Mouse (Mus musculus) hindbrain, embryonic 16.5 days (tissue): ENCODE data around the gene Fbxo42. TPM values are rescaled to one million over a fixed set of nuclear protein-coding genes. Genes with fewer than 3 reads are reported as not detected.

Experiments
- ATAC-seq: fragments of 200-750 bp; cut with Nextera tagmentation; 2 replicates; pipeline ENCODE4 v1.8.0; 2017; ENCODE audit warnings: moderate TSS enrichment, moderate library complexity
- H3K27ac ChIP-seq: fragments of 300-500 bp; sonication (generic); 2 replicates; pipeline ENCODE4 v1.5.1; 2014; ENCODE audit warnings: low read depth, mild to moderate bottlenecking, control low read depth, low read length, moderate library complexity
- H3K27me3 ChIP-seq: fragments of 300-500 bp; sonication (generic); replicated peaks from 2 replicates; pipeline ENCODE4 v1.6.1; 2014; ENCODE audit warnings: low read length; ENCODE audit not compliant: control insufficient read depth, insufficient read depth
- H3K36me3 ChIP-seq: fragments of 300-500 bp; sonication (generic); 2 replicates; pipeline ENCODE4 v1.6.1; 2014; ENCODE audit warnings: mild to moderate bottlenecking, low read length, moderate library complexity, mixed read lengths; ENCODE audit not compliant: control insufficient read depth, insufficient read depth
- H3K4me1 ChIP-seq: fragments of 300-500 bp; sonication (generic); 2 replicates; pipeline ENCODE4 v1.6.1; 2014; ENCODE audit warnings: low read depth, low read length; ENCODE audit not compliant: control insufficient read depth, insufficient read depth
- H3K4me2 ChIP-seq: fragments of 300-500 bp; sonication (generic); 2 replicates; pipeline ENCODE4 v1.6.1; 2014; ENCODE audit warnings: mild to moderate bottlenecking, low read length, control low read depth, moderate library complexity
- H3K4me3 ChIP-seq: fragments of 300-500 bp; sonication (generic); 2 replicates; pipeline ENCODE4 v1.5.1; 2014; ENCODE audit warnings: mild to moderate bottlenecking, low read length, control low read depth, moderate library complexity
- H3K9ac ChIP-seq: fragments of 300-500 bp; sonication (generic); 2 replicates; pipeline ENCODE4 v1.6.1; 2014; ENCODE audit warnings: low read depth, mild to moderate bottlenecking, control low read depth, low read length, moderate library complexity
- H3K9me3 ChIP-seq: fragments of 300-500 bp; sonication (generic); 2 replicates; pipeline ENCODE4 v1.6.1; 2014; ENCODE audit warnings: mild to moderate bottlenecking, low read length, moderate library complexity; ENCODE audit not compliant: control insufficient read depth
- WGBS: fragments of 180-500 bp; shearing (Covaris S2); extraction: QIAGEN DNeasy Blood & Tissue Kit; methylation state at CpG from one replicate; pipeline ENCODE4 v1.1.7; 2014; 5-methylcytosine and 5-hydroxymethylcytosine counted together
- polyA plus RNA-seq: library from polyadenylated mRNA; unstranded; fragments of >200 nt; fragmentation: Nextera tagmentation; extraction: Ambion mirVana; gene quantifications from 2 replicates; pipeline ENCODE4 v1.2.1, GENCODE M21; 2015

Fbxo42 gene
- 20.4 and 24.8 TPM in 2 replicates for polyA plus RNA-seq

DNA sequence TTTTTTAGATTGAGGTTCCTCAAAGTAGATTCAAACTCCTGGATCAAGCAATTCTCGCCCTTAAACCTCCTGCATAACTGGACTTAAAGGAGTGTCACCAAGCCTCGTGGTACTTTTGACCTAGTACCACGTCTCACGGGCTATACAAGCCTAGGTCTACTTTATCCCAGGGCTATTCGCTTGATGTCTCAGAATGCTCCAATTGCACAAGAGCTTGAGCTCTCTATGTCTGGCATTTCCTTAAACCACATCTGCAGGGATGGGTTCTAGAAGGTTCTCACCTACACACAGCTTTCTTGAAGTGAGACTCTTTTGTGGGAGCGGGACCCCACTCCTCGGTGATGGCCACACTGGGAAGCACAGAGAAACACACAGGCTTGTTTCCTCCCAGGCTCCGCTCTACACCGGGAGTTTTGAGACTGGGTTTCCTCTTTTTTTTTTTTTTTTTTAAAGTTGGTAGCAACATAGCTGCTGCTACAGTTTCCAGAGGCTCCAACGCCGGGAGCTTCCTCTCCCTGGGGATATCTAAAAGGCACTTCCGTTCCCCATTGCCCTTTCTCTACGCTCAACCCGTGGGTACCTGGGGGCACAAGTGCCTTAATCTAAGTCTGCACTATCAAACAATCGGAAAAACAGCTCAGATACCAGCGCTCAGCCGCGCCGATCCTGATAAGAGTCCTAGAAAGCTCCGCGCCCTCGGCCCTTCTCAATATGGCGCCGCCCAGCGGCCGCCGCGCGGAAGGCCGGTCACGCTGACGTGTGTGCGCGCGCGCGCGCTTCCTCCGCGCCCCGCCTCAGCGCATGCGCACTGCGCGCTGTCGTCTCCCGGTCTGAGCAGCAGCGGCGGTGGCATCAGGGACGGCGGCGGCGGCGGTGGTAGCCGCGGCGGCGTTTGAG, at the start of gene Fbxo42:
Gene Fbxo42, plus strand, starts transcription at position 802 of the 897 bp plus-strand sequence.
- WGBS: 9% methylated on average over 58 of the region's 58 CpGs
- Histone ChIP-seq H3K27me3 (no peaks in the 10 kb centered on the region), H3K4me1 (peaks cover 14% of the 10 kb centered on the region), H3K4me3 (peak within 1 kb of the TSS; percentile 93), H3K27ac (peak within 1 kb of the TSS; percentile 92), H3K36me3 (no peaks in the 10 kb centered on the region), H3K9me3 (no peaks in the 10 kb centered on the region), H3K9ac (peak within 1 kb of the TSS; percentile 96), H3K4me2 (peak within 1 kb of the TSS; percentile 86)
- ATAC-seq: peak; percentile 91

GRCm38 (mm10) chr4:141098935-141099334, 48.8 kb upstream of the Fbxo42 start:
- Histone ChIP-seq H3K4me2 (no peak overlapping the region), H3K27ac (no peak overlapping the region), H3K4me3 (no peak overlapping the region), H3K4me1 (no peaks in the 10 kb centered on the region), H3K9me3 (no peaks in the 10 kb centered on the region), H3K36me3 (no peaks in the 10 kb centered on the region), H3K9ac (no peak overlapping the region), H3K27me3 (no peaks in the 10 kb centered on the region)
- WGBS: 80% methylated on average over 4 of the region's 4 CpGs
- ATAC-seq: no peak

DNA sequence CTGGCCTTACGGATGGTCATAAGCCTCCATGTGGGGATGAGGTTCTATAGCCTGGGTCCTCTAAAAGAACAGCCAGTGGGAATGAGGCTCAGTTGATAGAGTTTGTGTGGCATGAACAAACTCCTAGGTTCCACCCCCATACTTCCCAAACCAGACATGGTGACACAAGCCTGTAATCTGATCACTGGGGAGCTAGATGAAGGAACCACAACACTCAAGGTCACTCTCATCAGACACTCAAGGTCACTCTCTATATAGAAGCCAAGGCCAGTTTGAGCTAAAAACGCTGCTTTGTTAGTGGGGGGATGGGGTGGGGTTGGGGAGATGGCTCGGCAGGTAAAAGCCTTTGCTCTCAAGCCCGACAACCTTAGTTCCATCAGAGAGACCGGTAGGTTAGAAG, 47.8 kb upstream of the Fbxo42 start:
- no peaks in the 10 kb centered on the region for H3K36me3 ChIP-seq
- no peak overlapping the region for H3K27ac ChIP-seq
- H3K4me2 ChIP-seq: no peak overlapping the region
- H3K27me3 ChIP-seq: no peaks in the 10 kb centered on the region
- ATAC-seq: no peak
- H3K4me3 ChIP-seq: no peak overlapping the region
- no peak overlapping the region for H3K9ac ChIP-seq
- no peaks in the 10 kb centered on the region for H3K4me1 ChIP-seq
- no peaks in the 10 kb centered on the region for H3K9me3 ChIP-seq
- WGBS: 83% methylated on average over 5 of the region's 5 CpGs

DNA sequence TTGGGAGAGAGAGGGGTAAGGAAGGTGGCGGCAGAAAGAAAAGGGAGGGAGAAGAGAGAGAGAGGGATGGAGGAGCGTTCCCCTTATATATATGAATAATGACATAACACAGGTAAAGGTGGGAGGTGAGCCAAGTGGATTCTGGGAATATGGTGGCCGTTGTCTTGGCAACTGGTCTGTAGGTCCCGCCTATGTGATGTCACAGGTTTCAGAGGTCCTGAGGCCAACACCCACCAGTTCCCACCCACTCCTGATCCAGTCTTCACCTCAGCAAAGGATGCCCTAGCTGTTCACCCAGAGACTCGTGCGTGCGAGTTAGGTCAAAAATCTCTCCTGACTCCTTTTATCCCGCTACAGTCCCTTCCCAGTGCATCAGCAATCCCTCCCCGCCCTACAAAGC, 46.4 kb upstream of the Fbxo42 start:
- H3K4me1 ChIP-seq: no peaks in the 10 kb centered on the region
- no peak overlapping the region for H3K4me2 ChIP-seq
- no peak overlapping the region for H3K4me3 ChIP-seq
- no peak overlapping the region for H3K27ac ChIP-seq
- ATAC-seq: no peak
- no peaks in the 10 kb centered on the region for H3K9me3 ChIP-seq
- no peak overlapping the region for H3K9ac ChIP-seq
- H3K27me3 ChIP-seq: no peaks in the 10 kb centered on the region
- no peaks in the 10 kb centered on the region for H3K36me3 ChIP-seq
- 92% methylated on average over 9 of the region's 9 CpGs for WGBS

- H3K9me3 ChIP-seq: no peaks in the 10 kb centered on the region
- no peak overlapping the region for H3K9ac ChIP-seq
- H3K36me3 ChIP-seq: no peaks in the 10 kb centered on the region
- WGBS: 76% methylated on average over 6 of the region's 6 CpGs
- no peak overlapping the region for H3K4me3 ChIP-seq
- no peak overlapping the region for H3K4me2 ChIP-seq
- H3K4me1 ChIP-seq: no peaks in the 10 kb centered on the region
- H3K27ac ChIP-seq: no peak overlapping the region
- no peaks in the 10 kb centered on the region for H3K27me3 ChIP-seq
- ATAC-seq: no peak
Measured at GRCm38 (mm10) chr4:141101855-141102254, 45.9 kb upstream of the Fbxo42 start.

DNA sequence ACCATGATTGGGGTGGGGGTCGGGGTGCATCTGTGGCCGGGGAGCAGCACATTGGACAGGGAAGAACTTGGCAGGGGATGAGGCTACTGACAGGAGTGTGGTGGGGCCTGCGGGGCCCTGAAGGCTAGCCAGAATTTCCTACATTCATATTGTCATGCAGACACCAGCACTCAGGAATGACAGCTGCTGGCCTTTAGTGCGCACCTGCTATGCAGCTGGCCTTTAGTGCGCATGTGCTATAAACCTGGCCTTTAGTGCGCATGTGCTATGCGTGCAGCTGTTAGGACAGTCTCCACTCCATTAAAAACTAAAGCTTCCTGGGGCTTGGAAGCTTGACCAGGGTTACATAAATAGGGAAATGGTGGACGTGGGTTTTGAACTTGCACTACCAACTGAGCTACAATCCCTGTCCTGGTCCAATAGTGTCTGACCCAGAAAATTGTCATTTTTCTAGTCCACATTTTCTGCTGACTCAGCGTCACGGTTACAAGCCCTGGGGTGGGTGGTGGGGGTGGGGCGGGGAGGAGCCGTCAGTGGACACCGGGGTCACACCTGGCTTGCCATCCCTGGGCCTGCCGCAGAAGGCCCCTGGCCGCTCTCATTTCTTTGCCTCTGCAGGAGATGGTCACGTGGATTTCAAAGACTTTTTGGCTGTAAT, 41.1 kb upstream of the Fbxo42 start:
- no peak overlapping the region for H3K9ac ChIP-seq
- no peak overlapping the region for H3K4me3 ChIP-seq
- no peak for ATAC-seq
- H3K27ac ChIP-seq: no peak overlapping the region
- H3K4me1 ChIP-seq: no peaks in the 10 kb centered on the region
- no peaks in the 10 kb centered on the region for H3K27me3 ChIP-seq
- H3K4me2 ChIP-seq: no peak overlapping the region
- H3K9me3 ChIP-seq: no peaks in the 10 kb centered on the region
- no peaks in the 10 kb centered on the region for H3K36me3 ChIP-seq
- 81% methylated on average over 16 of the region's 16 CpGs for WGBS

DNA sequence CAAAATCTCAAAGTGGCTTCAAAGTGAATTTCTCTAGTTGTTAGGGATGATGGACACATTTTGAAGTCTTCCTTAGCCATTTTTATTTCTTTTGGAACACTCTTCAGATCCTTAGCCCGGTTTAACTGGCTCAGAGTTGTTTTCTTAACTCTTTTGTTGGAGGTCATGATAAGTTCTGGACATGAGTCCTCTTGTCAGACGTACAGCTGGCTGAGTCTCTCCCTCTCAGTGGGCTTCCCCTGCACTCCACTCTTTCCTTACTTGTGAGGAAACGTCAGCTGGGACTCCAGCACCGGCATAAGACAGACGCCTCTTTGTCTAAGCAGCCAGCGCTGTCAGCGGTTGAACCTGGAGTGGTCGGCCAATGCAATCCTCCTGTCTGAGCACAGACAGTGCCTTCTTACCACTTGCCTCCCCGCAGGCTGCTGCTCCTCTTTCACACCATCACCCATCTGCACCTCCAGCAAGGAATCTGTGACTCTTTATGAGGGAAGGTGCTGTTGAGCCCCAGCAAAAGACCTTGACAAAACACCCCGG, 39.4 kb upstream of the Fbxo42 start:
- no peaks in the 10 kb centered on the region for H3K27me3 ChIP-seq
- H3K4me1 ChIP-seq: no peaks in the 10 kb centered on the region
- no peak overlapping the region for H3K4me2 ChIP-seq
- no peak overlapping the region for H3K27ac ChIP-seq
- no peaks in the 10 kb centered on the region for H3K36me3 ChIP-seq
- no peak overlapping the region for H3K9ac ChIP-seq
- no peaks in the 10 kb centered on the region for H3K9me3 ChIP-seq
- WGBS: 42% methylated on average over 10 of the region's 10 CpGs
- H3K4me3 ChIP-seq: no peak overlapping the region
- no peak for ATAC-seq

- H3K4me2 ChIP-seq: no peak overlapping the region
- H3K9ac ChIP-seq: no peak overlapping the region
- H3K36me3 ChIP-seq: peaks cover 7% of the 10 kb centered on the region
- no peaks in the 10 kb centered on the region for H3K27me3 ChIP-seq
- H3K27ac ChIP-seq: peak overlapping the region; percentile 71; the same call in 1 of the 2 replicates
- peak; percentile 37 for ATAC-seq
- no peaks in the 10 kb centered on the region for H3K9me3 ChIP-seq
- peaks cover 2% of the 10 kb centered on the region for H3K4me1 ChIP-seq
- no peak overlapping the region for H3K4me3 ChIP-seq
- 88% methylated on average over 7 of the region's 7 CpGs for WGBS
Measured at GRCm38 (mm10) chr4:141113831-141114230, 33.9 kb upstream of the Fbxo42 start.

DNA sequence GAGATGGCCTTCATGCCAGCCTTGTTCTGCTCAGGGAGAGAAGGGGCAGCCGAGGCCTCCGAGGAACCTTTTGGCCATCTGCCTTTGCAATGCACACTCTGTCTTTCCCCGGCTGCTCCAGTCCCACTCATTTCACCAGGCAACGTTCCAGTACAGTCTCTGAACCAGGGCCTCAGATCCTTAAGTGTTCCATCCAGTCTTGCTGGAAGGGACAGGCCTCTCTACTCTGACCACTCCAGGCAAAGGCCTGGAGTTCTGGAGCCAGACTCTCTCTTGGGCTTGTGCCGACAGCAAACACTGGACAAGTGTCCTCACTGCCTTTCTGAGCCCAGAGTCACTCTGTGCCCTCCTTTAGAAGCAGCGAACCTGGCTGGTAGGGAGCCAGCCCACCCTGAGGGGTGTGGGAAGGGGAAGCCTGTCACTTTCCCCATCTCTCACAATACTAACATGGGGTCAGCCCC, 33.2 kb upstream of the Fbxo42 start:
- Histone ChIP-seq H3K9me3 (no peaks in the 10 kb centered on the region), H3K36me3 (peaks cover 7% of the 10 kb centered on the region), H3K27ac (peak overlapping the region; percentile 71; the same call in 1 of the 2 replicates), H3K9ac (no peak overlapping the region; the same call in 1 of the 2 replicates), H3K4me1 (peaks cover 6% of the 10 kb centered on the region), H3K4me3 (no peak overlapping the region), H3K27me3 (no peaks in the 10 kb centered on the region), H3K4me2 (no peak overlapping the region)
- ATAC-seq: peak; percentile 74
- 63% methylated on average over 6 of the region's 6 CpGs for WGBS
